Mouse (Mus musculus) liver, adult 2 months (tissue): ENCODE results near the gene Trio.
A peak's percentile ranks its signal among the peaks of the same experiment; 100 is the strongest.

ENCODE experiments used
- CTCF ChIP-seq: fragments of 200-500 bp; IDR thresholded peaks from 2 replicates; pipeline ENCODE4 v1.5.1; 2011; ENCODE audit warnings: low read depth, low read length, control low read depth
- POLR2A ChIP-seq: fragments of 200-500 bp; IDR thresholded peaks from 2 replicates; pipeline ENCODE4 v1.6.1; 2011; ENCODE audit warnings: low read length, control low read depth; ENCODE audit not compliant: insufficient read depth; ENCODE audit errors: extremely low read depth

- TF ChIP-seq CTCF (peak; percentile 16; the same call in 1 of the 2 replicates), POLR2A (no peak)
Measured at GRCm38 (mm10) chr15:27783541-27784125, 242.0 kb downstream of the Trio start.
